Mouse (Mus musculus) MN1 (cell line): ENCODE results near the gene Mark4.
A peak's percentile ranks its signal among the peaks of the same experiment; 100 is the strongest.

Experiments used
- DNase-seq: peaks from one replicate; pipeline ENCODE4 v3.0.0-alpha.2; 2016; ENCODE audit warnings: low spot score

The Mark4 gene

GRCm38 (mm10) chr7:19436276-19436675 lies 22.3 kb downstream of the Mark4 start:
- DNase-seq, result no peak

- no peak for DNase-seq
Observed at GRCm38 (mm10) chr7:19432475-19432874, 26.1 kb downstream of the Mark4 start.

DNA sequence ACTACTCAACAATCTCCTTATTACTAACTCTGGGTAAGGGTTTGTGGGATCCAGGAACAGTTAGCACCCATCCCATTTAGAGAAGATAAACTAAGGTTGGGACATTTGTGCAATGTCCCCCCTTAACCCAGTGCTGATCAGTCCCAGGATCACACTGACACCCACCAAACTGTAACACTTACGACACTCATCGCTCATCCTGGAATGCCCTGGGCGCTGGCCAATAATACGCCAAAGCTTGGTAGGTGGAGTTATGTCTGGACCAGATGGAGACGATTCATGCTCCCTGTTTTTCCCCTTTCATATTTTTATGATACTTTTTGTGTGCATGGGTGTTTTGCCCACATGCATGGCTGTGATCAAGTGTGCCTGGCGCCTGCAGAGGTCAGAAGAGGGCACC lies 28.2 kb downstream of the Mark4 start:
- DNase-seq, result no peak

- DNase-seq, result no peak
Observed at GRCm38 (mm10) chr7:19429726-19430125, 28.9 kb downstream of the Mark4 start.

DNA sequence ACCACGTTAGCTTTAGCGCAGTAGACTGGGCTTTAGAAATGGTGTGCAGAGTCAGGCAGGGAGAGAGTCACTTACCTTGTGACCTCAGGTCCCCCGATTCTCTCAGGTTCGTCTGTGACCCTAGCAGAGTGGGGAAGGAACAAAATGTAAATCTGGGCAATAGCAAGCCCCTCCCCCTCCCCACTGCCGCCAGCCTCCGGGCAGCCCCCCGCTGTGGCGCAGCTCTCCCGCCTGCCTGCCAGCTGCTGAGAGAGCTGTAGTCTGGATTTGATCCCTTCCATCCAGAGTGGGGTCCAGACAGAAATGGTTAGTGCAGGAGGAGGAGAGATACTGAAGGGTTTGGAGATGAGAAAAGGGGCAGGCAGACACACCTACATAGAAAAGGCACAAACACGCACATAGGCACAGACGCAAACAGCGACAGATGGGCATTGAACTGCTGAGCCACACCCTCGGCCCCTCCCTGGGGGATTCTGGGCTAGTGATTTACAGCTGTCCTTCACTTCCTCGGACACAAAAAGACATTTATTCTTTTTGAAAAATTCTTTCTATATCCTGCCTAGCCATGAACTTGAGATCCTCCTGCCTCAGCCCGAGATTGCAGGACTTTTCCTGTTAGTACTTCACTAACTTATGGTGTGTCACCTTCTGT lies 30.5 kb downstream of the Mark4 start:
- DNase-seq, result no peak

DNA sequence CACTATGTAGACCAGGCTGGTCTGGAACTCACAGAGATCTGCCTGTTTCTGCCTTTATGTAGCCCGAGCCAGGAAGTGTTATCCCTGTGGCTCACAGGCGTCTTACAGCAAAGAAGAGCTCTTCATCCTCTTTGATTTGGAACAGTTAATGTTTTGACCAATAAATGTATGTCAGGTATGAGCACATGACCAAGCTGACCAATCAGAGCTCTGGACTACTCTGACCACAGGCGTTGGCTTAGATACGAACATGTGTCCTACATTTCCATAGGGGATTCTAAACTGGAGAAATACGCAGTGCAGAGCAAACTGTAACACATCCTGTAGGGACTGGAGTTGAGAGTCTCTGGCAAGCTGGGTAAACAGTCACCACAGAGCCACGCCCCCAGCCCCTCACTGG lies 31.7 kb downstream of the Mark4 start:
- DNase-seq, result no peak

DNA sequence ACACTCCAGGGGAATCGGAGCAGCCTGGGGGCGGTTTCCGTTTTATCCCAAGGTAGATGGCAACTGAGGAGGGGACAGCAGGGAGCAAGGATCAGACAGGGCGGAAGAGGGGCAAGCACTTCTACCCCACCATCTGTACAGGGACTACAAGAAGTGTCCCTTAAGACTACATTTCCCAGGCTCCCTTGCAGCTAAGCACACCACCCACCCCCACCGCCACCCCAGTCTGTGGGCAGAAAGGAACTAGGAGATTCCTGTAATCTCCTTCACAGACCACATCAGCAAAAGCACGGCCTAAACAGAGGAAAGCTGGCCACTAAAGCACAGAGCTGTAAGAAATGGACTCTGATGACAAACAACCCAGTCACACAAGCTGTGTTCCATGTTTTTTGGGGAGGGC lies 32.3 kb downstream of the Mark4 start:
- no peak for DNase-seq

- no peak for DNase-seq
Observed at GRCm38 (mm10) chr7:19424051-19424450, 34.6 kb downstream of the Mark4 start.

DNA sequence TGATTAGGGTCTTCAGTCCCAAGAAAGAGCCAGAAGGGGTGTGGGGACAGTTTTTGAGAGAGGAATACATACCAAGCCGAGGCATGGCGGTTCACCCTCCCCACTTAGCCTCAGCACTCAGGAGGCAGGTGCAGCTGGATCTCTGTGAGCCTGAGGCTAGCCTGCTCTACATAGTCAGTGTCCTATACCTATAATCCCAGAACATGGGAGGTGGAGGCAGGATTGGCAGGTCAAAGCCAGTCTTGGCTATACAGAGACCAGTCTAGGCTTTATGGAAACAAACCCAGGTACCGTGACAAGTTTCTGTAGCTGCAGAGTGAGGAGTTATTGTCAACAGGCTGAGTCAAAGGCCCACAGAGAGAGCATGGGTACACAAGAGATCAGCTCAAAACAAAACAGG lies 35.5 kb downstream of the Mark4 start:
- DNase-seq, result no peak

DNA sequence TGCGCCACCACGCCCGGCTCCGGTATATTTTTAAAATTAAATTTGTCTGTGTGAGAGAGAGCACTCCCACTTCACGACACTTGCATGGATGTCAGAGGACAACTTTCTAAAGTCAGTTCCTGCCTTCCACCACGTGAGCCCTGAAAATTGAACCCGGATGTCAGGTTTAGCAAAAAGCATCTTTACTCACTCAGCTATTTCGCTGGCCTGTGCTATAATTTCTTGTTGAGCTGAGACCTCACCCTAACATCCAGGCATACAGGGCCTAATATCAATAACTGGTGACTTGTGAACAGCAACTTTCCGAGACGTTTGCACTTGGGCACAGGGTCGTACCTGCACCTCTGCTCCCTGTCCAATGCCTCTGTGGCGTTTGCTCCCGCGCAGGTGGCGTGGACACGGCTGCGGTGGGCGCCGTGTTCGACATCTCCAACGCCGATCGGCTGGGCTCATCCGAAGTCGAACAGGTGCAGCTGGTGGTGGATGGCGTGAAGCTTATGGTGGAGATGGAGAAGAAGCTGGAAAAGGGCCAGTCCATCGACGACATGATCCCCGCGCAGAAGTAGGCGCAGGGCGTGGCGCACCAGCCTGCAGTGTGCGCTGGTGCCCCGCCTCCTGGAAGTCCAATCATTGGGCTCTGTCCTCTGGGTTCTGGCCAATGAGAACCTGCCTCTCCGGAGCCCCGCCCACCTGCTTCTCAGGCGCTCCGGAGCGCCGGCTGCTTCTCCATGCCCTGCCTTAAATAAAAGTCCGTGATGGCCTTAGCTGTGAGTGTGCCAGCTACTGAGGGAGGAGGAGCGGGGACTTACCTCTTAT lies 37.6 kb downstream of the Mark4 start:
- no peak for DNase-seq

- no peak for DNase-seq
Observed at GRCm38 (mm10) chr7:19420121-19420520, 38.5 kb downstream of the Mark4 start.

DNA sequence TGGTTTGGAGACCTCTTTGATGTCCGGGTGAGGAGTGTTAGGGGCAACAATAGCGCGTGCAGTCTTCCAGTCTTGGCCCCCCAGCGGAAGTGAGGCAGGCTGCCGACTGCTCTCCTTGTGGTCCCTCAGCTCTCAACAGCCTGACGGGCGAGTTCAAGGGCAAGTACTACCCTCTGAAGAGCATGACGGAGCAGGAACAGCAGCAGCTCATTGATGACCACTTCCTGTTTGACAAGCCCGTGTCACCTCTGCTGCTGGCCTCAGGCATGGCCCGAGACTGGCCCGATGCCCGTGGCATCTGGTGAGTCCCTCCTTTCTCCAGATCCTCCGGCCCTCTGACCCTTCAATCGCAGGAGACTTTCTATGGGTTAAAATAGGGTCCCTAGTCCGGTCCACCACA lies 42.0 kb downstream of the Mark4 start:
- DNase-seq, result no peak

DNA sequence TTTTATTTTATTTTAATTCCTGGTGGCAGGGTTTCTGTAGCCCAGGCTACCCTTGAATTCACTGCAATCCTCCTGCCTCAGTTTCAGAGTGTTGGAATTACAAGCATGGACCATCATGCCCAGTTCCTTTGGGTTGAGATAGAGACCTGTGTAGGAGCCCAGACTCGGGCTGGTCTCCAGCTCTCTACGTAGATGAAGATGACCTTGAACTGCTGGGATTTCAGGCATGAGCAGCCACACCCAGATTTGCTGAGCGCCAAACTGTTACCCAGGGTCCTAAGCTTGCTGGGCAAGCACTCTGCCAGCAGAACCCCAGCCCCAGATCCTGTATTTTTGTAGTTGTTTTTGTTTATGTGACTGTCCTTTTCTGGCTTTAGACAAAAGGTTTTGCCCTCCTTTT lies 45.1 kb downstream of the Mark4 start:
- no peak for DNase-seq

- DNase-seq, result no peak
Observed at GRCm38 (mm10) chr7:19411783-19412182, 46.8 kb downstream of the Mark4 start.

DNA sequence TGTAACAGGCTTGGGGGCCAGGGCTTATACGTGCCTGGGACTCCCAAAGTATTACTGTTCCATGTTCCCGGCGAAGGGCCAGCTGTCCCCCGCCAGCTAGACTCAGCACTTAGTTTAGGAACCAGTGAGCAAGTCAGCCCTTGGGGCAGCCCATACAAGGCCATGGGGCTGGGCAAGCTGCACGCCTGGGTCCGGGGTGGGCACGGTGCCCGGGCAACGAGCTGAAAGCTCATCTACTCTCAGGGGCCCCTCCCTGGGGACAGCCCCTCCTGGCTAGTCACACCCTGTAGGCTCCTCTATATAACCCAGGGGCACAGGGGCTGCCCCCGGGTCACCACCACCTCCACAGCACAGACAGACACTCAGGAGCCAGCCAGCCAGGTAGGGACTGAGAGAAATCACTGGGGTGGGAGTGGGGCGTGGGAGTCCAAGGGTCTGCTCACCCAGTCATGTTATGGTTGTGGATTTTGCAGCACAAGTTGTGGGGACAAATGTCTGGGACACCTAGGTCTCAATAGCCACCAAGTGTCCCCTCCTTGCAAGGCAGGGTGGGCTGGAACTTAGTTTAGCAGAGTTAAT lies 47.8 kb downstream of the Mark4 start:
- DNase-seq, result no peak

- no peak for DNase-seq
Observed at GRCm38 (mm10) chr7:19409753-19410152, 48.9 kb downstream of the Mark4 start.

DNA sequence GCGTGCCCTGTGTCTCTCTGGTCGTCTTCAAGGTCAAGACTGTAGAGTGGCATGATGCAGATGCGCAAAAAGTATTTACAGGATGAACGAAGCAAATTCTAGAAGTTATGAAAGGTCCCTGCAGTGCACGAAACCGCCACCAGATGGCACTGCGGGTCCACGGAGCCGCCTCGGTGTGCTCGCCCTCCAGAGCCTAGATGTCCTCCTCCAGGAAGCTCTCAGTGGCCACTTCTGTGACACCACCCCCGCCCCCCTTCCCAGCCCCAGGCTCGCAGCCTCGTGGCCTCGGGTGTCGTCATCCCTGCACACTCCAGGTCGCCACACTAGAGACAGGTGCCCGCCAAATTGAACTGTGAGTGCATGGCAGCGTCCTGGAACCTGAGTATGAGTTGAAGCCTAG lies 53.2 kb downstream of the Mark4 start:
- DNase-seq, result no peak

DNA sequence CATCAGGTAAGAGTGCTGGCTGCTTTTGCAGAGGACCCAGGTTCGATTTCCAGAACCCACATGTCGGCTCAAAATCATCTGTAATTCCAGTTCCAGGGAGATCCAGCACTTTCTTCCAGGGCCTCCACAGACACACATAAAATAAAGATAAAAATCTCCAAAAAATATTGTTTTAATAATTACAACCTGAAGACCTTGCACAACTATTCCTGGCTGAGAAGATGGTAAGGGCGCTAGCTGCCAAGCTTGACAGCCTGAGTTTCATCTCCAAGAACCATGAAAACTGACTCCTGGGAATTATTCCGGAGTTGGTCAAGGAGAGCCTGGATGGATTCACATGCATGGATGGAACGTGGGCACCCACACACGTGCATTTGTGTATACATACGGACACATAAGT lies 54.1 kb downstream of the Mark4 start, which contains the start of gene Ckm:
Ckm (plus strand) TSS at position 301 of the 400 bp plus-strand sequence.
- DNase-seq, result no peak

DNA sequence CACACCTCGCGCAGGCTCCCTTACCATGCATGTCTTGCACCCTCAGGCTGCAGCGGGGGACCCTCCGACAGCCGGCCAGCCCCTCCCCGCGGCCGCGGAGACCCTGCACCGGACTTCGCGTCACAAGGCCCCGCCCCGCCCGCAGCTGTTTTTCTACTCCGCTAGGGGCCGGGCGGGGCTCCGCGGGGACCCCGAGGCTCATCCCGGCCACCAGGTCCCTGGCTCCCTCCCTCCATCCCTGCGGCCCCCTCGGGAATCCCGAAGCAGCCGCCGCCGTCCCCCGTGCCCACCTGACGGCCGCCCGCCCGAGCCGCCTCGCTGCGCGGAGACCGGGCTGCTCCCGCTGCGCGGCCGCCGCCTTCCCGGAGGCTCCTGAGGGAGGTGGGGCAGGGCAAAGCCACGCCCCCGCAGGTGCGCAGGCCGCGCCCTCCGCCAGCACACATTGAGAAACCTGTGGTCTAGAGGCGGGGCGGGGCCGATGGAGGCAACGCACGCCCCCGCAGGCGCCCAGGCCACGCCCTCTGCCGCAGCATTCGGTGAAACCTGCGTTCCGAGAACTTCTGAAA lies 54.8 kb downstream of the Mark4 start, which contains the start of gene Klc3:
Klc3 (minus strand) TSS at position 374 of the 566 bp plus-strand sequence.
- no peak for DNase-seq

DNA sequence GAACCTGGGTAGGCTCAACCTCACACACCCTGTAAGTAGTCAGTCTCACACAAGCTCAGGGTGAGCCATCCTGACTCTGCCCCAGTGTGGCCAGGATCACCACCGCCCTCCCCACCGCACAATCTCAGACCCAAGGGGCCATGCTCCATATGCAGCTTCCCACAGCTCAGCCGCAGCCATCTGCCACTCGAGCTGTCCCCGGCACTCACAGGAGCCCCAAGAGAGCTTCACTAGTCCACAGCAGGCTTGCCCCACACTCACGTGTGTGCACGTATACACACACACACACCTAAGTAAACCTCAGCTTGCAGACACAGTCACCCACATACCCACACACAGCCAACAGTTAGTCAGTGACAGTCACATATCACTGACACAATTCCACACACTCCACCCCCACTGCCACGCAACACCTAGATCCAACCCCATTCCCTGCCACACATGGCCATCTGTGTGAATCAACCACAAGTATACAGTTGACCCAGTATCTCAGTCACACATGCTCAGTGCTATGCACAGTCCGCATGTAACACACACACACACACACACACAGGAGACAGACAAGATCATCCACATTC lies 56.0 kb downstream of the Mark4 start:
- no peak for DNase-seq

- DNase-seq, result no peak
Observed at GRCm38 (mm10) chr7:19400946-19401345, 57.7 kb downstream of the Mark4 start.

DNA sequence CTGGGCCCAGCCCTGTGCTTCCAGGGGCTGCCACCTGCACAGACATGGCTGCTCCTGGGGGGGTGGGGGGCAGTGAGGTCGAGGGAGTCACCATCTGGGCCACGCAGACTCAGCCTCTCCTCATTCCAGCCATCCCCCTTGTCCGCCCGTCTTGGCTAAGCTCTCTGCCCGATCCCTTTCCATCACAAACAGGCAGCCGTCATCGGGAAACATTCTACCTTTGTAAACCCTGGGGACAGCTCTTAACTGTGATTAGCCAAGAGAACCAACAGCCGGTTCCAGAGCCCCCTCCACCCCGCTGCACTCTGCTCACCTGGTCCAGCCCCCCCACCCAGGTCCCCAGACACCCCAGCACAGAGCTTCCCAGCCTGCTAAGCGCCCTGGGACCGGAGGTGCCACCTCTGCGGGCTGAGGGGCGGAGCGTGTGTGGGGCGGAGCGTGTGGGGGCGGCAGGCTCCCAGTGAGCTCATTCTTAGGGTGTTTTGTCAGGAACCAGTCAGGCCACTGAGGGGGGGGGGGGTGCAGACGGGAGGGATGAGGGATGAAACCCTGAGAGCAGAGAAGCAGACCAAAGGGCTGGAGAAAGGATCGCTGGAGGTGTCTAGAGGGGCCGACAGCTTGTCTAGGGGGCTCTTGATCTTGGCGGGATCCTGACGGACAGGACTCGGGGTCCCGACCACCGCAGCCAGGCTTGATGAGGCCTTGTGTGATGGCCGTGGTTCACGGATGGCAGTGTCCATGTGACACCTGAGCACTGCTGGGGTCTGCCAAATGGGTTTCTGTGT lies 58.9 kb downstream of the Mark4 start:
- DNase-seq, result peak; percentile 45
